Mouse (Mus musculus) neural tube, embryonic 11.5 days (tissue): ENCODE measurements around the gene Atp6v0a1. TPM values are rescaled to one million over a fixed set of nuclear protein-coding genes. Genes with fewer than 3 reads are reported as not detected.

Experiments
- ATAC-seq: fragments of 200-750 bp; cut with Nextera tagmentation; 2 replicates; pipeline ENCODE4 v1.8.0; 2017; ENCODE audit warnings: moderate number of reproducible peaks, mild to moderate bottlenecking, moderate TSS enrichment, moderate library complexity; ENCODE audit not compliant: insufficient read depth, low FRiP score, low TSS enrichment
- DNase-seq: peaks from one replicate; pipeline ENCODE4 v3.0.0-alpha.2; 2015; ENCODE audit warnings: low spot score
- H3K27ac ChIP-seq: fragments of 300-500 bp; sonication (generic); 2 replicates; pipeline ENCODE4 v1.5.1; 2014; ENCODE audit warnings: low read depth, mild to moderate bottlenecking, low read length
- H3K27me3 ChIP-seq: fragments of 300-500 bp; sonication (generic); 2 replicates; pipeline ENCODE4 v1.6.1; 2014; ENCODE audit warnings: mild to moderate bottlenecking, low read length, mixed read lengths; ENCODE audit not compliant: control insufficient read depth, insufficient read depth
- H3K36me3 ChIP-seq: fragments of 300-500 bp; sonication (generic); 2 replicates; pipeline ENCODE4 v1.6.1; 2014; ENCODE audit warnings: mild to moderate bottlenecking, low read length, moderate library complexity, mixed read lengths; ENCODE audit not compliant: control insufficient read depth, insufficient read depth
- H3K4me1 ChIP-seq: fragments of 300-500 bp; sonication (generic); 2 replicates; pipeline ENCODE4 v1.6.1; 2014; ENCODE audit warnings: low read length, mixed read lengths; ENCODE audit not compliant: control insufficient read depth, insufficient read depth
- H3K4me2 ChIP-seq: fragments of 300-500 bp; sonication (generic); 2 replicates; pipeline ENCODE4 v1.6.1; 2014; ENCODE audit warnings: low read depth, mild to moderate bottlenecking, moderate library complexity
- H3K4me3 ChIP-seq: fragments of 300-500 bp; sonication (generic); 2 replicates; pipeline ENCODE4 v1.5.1; 2014; ENCODE audit warnings: low read depth, low read length
- H3K9ac ChIP-seq: fragments of 300-500 bp; sonication (generic); 2 replicates; pipeline ENCODE4 v1.6.1; 2014; ENCODE audit warnings: mild to moderate bottlenecking, low read length
- H3K9me3 ChIP-seq: fragments of 300-500 bp; sonication (generic); 2 replicates; pipeline ENCODE4 v1.6.1; 2016; ENCODE audit warnings: low read length; ENCODE audit not compliant: control insufficient read depth
- WGBS: fragments of 180-500 bp; shearing (Covaris S2); extraction: QIAGEN DNeasy Blood & Tissue Kit; methylation state at CpG from one replicate; pipeline ENCODE4 v1.1.7; 2014; 5-methylcytosine and 5-hydroxymethylcytosine counted together
- polyA plus RNA-seq: library from polyadenylated mRNA; unstranded; fragments of >200 nt; fragmentation: Nextera tagmentation; extraction: Ambion mirVana; gene quantifications from 2 replicates; pipeline ENCODE4 v1.2.1, GENCODE M21; 2014

The Atp6v0a1 gene
- polyA plus RNA-seq, 1 experiment from 2014 or later: 54.1 TPM

DNA sequence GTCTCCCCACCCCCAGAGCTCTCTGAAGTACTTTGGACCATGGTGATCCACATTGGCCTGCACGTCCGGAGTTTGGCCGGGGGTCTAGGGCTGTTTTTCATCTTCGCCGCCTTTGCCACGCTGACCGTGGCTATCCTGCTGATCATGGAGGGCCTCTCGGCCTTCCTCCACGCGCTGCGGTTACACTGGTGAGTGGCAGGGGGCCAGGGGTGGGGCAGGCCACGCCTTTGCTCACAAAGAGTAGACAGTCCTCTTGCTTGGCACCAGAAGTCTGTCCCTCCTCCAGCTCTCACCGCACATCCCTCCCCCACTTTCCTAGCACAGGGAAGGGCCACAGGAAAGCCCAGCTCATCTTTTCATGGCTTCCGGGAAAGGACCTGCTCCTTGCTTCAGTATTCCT is 46.2 kb downstream of the Atp6v0a1 start:
- no peaks in the 10 kb centered on the region for H3K27me3 ChIP-seq
- H3K9ac ChIP-seq: no peak overlapping the region
- no peak for DNase-seq
- H3K4me1 ChIP-seq: no peaks in the 10 kb centered on the region
- ATAC-seq: no peak
- 86% methylated on average over 14 of the region's 14 CpGs for WGBS
- no peak overlapping the region for H3K27ac ChIP-seq
- H3K4me2 ChIP-seq: no peak overlapping the region
- H3K9me3 ChIP-seq: no peaks in the 10 kb centered on the region
- H3K36me3 ChIP-seq: peaks cover 2% of the 10 kb centered on the region
- no peak overlapping the region for H3K4me3 ChIP-seq

DNA sequence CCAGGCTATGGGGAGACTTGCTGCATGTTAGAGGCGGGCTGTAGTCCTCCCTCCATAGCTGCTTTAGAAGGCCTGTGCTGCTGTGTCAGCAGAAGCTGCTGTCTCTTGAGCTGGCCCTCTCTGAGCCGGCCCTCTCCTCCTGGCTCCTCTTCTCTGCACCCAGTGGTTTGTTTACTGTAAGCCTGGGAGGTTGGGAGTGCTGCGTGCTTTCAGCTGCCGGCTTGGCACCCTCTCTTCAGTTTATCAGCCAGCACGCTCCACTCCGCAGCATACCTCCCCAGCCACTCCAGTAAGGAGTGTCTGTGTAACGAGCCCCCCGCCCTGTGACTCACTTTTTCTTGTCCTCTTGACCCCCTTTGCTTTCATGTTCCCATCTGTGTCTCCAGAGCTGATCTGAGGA is 47.6 kb downstream of the Atp6v0a1 start:
- ATAC-seq: no peak

DNA sequence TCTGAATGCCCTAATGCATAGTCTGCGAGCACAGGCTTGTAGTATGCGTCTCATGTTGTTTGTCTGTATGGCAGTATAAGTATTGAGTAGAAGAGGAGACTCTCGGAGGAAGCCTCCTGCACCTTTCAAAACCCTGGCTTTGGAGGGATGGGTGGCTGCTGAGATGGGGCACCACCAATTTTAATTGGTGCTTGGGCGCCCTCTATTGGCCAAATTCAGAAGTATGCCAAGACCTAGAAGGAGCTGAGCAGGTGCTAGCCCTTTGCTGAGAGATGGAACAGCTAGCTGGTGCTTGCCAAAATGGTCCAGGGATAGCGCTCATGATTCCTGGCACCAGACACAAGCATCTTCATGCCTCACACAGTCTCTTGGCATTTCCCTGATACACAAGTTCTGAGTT is 48.6 kb downstream of the Atp6v0a1 start:
- no peaks in the 10 kb centered on the region; the same call in 1 of the 2 replicates for H3K4me1 ChIP-seq
- no peak overlapping the region for H3K9ac ChIP-seq
- H3K27ac ChIP-seq: no peak overlapping the region
- no peak for ATAC-seq
- DNase-seq: peak; percentile 81
- H3K4me3 ChIP-seq: no peak overlapping the region
- no peak overlapping the region for H3K4me2 ChIP-seq
- WGBS: 45% methylated on average over 5 of the region's 5 CpGs
- no peaks in the 10 kb centered on the region for H3K27me3 ChIP-seq
- peaks cover 5% of the 10 kb centered on the region for H3K36me3 ChIP-seq
- no peaks in the 10 kb centered on the region for H3K9me3 ChIP-seq

More for the DNA sequence above, 47.6 kb downstream of the Atp6v0a1 start:
- H3K27me3 ChIP-seq: no peaks in the 10 kb centered on the region
- H3K36me3 ChIP-seq: peaks cover 2% of the 10 kb centered on the region
- H3K4me3 ChIP-seq: no peak overlapping the region
- no peaks in the 10 kb centered on the region for H3K9me3 ChIP-seq
- 61% methylated on average over 8 of the region's 8 CpGs for WGBS
- DNase-seq: no peak
- H3K27ac ChIP-seq: no peak overlapping the region
- no peak overlapping the region for H3K9ac ChIP-seq
- H3K4me1 ChIP-seq: no peaks in the 10 kb centered on the region
- no peak overlapping the region for H3K4me2 ChIP-seq

GRCm38 (mm10) chr11:101058726-101059125 is 49.5 kb downstream of the Atp6v0a1 start:
- H3K36me3 ChIP-seq: peaks cover 2% of the 10 kb centered on the region
- DNase-seq (no peak), ATAC-seq (no peak)
- H3K4me2 ChIP-seq: no peak overlapping the region
- peaks cover 8% of the 10 kb centered on the region for H3K4me1 ChIP-seq
- no peak overlapping the region for H3K27ac ChIP-seq
- WGBS: 73% methylated on average over 5 of the region's 5 CpGs
- H3K27me3 ChIP-seq: no peaks in the 10 kb centered on the region
- H3K9me3 ChIP-seq: no peaks in the 10 kb centered on the region
- no peak overlapping the region for H3K4me3 ChIP-seq
- no peak overlapping the region for H3K9ac ChIP-seq

GRCm38 (mm10) chr11:101059473-101059872 is 50.2 kb downstream of the Atp6v0a1 start:
- Histone ChIP-seq H3K9ac (no peak overlapping the region), H3K4me3 (no peak overlapping the region), H3K9me3 (no peaks in the 10 kb centered on the region), H3K4me2 (no peak overlapping the region), H3K4me1 (peaks cover 8% of the 10 kb centered on the region), H3K36me3 (peaks cover 2% of the 10 kb centered on the region), H3K27ac (no peak overlapping the region), H3K27me3 (no peaks in the 10 kb centered on the region)
- no peak for ATAC-seq
- DNase-seq: no peak
- 83% methylated on average over 10 of the region's 10 CpGs for whole genome bisulfite sequencing

DNA sequence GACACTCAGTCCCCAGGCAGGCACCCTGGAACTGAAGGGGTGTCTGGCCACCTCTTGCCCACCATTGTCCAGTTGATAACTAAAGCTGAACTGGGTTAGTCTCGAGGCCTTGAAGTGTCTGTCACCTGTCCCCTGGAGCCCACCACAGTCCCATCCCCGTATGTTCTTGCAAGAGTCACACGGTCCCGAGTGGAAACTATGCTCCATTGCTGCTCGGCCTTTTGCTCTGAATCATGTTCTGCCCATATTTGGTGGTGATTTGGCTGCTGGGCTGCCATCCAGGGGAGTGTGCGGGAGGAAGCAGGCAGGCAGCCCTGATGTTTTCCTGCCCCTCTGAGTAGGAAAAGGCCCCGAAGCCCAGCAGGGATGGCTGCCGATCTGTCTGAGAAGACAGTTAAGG is 50.9 kb downstream of the Atp6v0a1 start:
- Histone ChIP-seq H3K9me3 (no peaks in the 10 kb centered on the region), H3K9ac (no peak overlapping the region), H3K36me3 (peaks cover 2% of the 10 kb centered on the region), H3K4me1 (peaks cover 8% of the 10 kb centered on the region), H3K27me3 (no peaks in the 10 kb centered on the region), H3K4me2 (no peak overlapping the region), H3K27ac (no peak overlapping the region), H3K4me3 (no peak overlapping the region)
- DNase-seq (no peak), ATAC-seq (no peak)
- WGBS: 75% methylated on average over 8 of the region's 8 CpGs

DNA sequence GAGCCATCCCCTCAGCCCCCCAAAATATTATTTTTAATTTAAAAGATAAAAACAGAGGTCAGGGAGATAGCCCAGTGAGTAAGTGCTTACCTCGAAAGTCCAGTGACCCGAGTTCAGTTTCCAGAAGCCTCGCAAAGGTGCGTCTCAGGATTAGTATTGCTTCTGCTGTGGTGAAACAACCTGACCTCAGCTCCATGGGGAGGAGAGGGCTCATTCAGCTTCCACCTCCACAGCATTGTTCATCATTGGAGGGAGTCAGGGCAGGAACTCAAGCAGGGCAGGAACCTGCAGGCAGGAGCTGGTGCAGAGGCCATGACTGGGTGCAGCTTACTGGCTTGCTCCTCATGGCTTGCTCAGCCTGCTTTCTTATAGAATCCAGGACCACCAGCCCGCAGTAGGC is 51.8 kb downstream of the Atp6v0a1 start:
- no peak overlapping the region for H3K4me2 ChIP-seq
- H3K4me3 ChIP-seq: no peak overlapping the region
- H3K9ac ChIP-seq: no peak overlapping the region
- peaks cover 2% of the 10 kb centered on the region for H3K36me3 ChIP-seq
- peaks cover 8% of the 10 kb centered on the region for H3K4me1 ChIP-seq
- no peaks in the 10 kb centered on the region for H3K27me3 ChIP-seq
- no peak for DNase-seq
- WGBS: 90% methylated on average over 5 of the region's 5 CpGs
- no peak for ATAC-seq
- H3K9me3 ChIP-seq: no peaks in the 10 kb centered on the region
- H3K27ac ChIP-seq: no peak overlapping the region

GRCm38 (mm10) chr11:101062165-101062884 is 53.1 kb downstream of the Atp6v0a1 start:
- peaks cover 2% of the 10 kb centered on the region for H3K36me3 ChIP-seq
- no peaks in the 10 kb centered on the region for H3K9me3 ChIP-seq
- H3K4me2 ChIP-seq: no peak overlapping the region
- H3K4me1 ChIP-seq: peaks cover 8% of the 10 kb centered on the region
- DNase-seq (no peak), ATAC-seq (no peak)
- no peak overlapping the region for H3K9ac ChIP-seq
- H3K27me3 ChIP-seq: no peaks in the 10 kb centered on the region
- H3K4me3 ChIP-seq: no peak overlapping the region
- 80% methylated on average over 12 of the region's 12 CpGs for WGBS
- H3K27ac ChIP-seq: no peak overlapping the region

GRCm38 (mm10) chr11:101062971-101063675 is 53.9 kb downstream of the Atp6v0a1 start:
- Histone ChIP-seq H3K36me3 (peaks cover 2% of the 10 kb centered on the region; the same call in 1 of the 2 replicates), H3K9ac (no peak overlapping the region)

More at GRCm38 (mm10) chr11:101062971-101063675, 53.9 kb downstream of the Atp6v0a1 start:
- no peak overlapping the region for H3K4me2 ChIP-seq
- H3K9me3 ChIP-seq: no peaks in the 10 kb centered on the region
- ATAC-seq (no peak), DNase-seq (no peak)
- no peak overlapping the region for H3K4me3 ChIP-seq
- H3K4me1 ChIP-seq: peaks cover 8% of the 10 kb centered on the region
- H3K27ac ChIP-seq: peak overlapping the region; percentile 60; the same call in 1 of the 2 replicates
- 68% methylated on average over 14 of the region's 14 CpGs for WGBS
- no peaks in the 10 kb centered on the region for H3K27me3 ChIP-seq
